Mouse (Mus musculus) lung, adult 2 months (tissue): ENCODE results near the gene Mid1.
"Not testable (repeated sequence)": the region's sequence is repeated elsewhere in the genome, so short reads cannot be mapped to it uniquely, and the experiment has no call there.

ENCODE experiments used
- CTCF ChIP-seq: fragments of 200-500 bp; IDR thresholded peaks from 2 replicates; pipeline ENCODE4 v1.5.1; 2011; ENCODE audit warnings: mild to moderate bottlenecking, low read length, control low read depth; ENCODE audit not compliant: insufficient read depth
- POLR2A ChIP-seq: fragments of 200-500 bp; IDR thresholded peaks from 2 replicates; pipeline ENCODE4 v1.6.1; 2011; ENCODE audit warnings: low read depth, mild to moderate bottlenecking, control low read depth, low read length, borderline replicate concordance; ENCODE audit errors: extremely low read depth

- not testable (repeated sequence) for TF ChIP-seq CTCF, POLR2A
Measured at GRCm38 (mm10) chrX:169972791-169973494, 287.9 kb downstream of the Mid1 start.
